Mouse (Mus musculus) embryonic facial prominence, embryonic 14.5 days (tissue): ENCODE data around the gene Ip6k3. TPM values are rescaled to one million over a fixed set of nuclear protein-coding genes. Genes with fewer than 3 reads are reported as not detected.

Experiments
- ATAC-seq: fragments of 200-750 bp; cut with Nextera tagmentation; 2 replicates; pipeline ENCODE4 v1.8.0; 2017; ENCODE audit warnings: low read depth, moderate number of reproducible peaks, moderate TSS enrichment
- DNase-seq: peaks from one replicate; pipeline ENCODE4 v3.0.0-alpha.2; 2015; ENCODE audit warnings: low spot score
- H3K27ac ChIP-seq: fragments of 300-500 bp; sonication (generic); replicated peaks from 2 replicates; pipeline ENCODE4 v1.5.1; 2014; ENCODE audit warnings: low read depth, mild to moderate bottlenecking, low read length, moderate library complexity
- H3K27me3 ChIP-seq: fragments of 300-500 bp; sonication (generic); replicated peaks from 2 replicates; pipeline ENCODE4 v1.6.1; 2014; ENCODE audit warnings: low read length; ENCODE audit not compliant: control insufficient read depth, insufficient read depth
- H3K36me3 ChIP-seq: fragments of 300-500 bp; sonication (generic); 2 replicates; pipeline ENCODE4 v1.6.1; 2014; ENCODE audit warnings: low read length, mixed read lengths; ENCODE audit not compliant: control insufficient read depth, insufficient read depth
- H3K4me1 ChIP-seq: fragments of 300-500 bp; sonication (generic); 2 replicates; pipeline ENCODE4 v1.6.1; 2014; ENCODE audit warnings: antibody characterized with exemption, low read length; ENCODE audit not compliant: control insufficient read depth, insufficient read depth
- H3K4me2 ChIP-seq: fragments of 300-500 bp; sonication (generic); 2 replicates; pipeline ENCODE4 v1.6.1; 2014; ENCODE audit warnings: low read depth, mild to moderate bottlenecking, low read length, moderate library complexity, mixed read lengths
- H3K4me3 ChIP-seq: fragments of 300-500 bp; sonication (generic); 2 replicates; pipeline ENCODE4 v1.5.1; 2014; ENCODE audit warnings: low read depth, mild to moderate bottlenecking, low read length
- H3K9ac ChIP-seq: fragments of 300-500 bp; sonication (generic); 2 replicates; pipeline ENCODE4 v1.6.1; 2014; ENCODE audit warnings: low read depth, mild to moderate bottlenecking, low read length, moderate library complexity, mixed read lengths
- H3K9me3 ChIP-seq: fragments of 300-500 bp; sonication (generic); 2 replicates; pipeline ENCODE4 v1.6.1; 2016; ENCODE audit warnings: low read length; ENCODE audit not compliant: control insufficient read depth
- WGBS: fragments of 180-500 bp; shearing (Covaris S2); extraction: QIAGEN DNeasy Blood & Tissue Kit; methylation state at CpG from one replicate; pipeline ENCODE4 v1.1.7; 2014; 5-methylcytosine and 5-hydroxymethylcytosine counted together
- polyA plus RNA-seq: library from polyadenylated mRNA; unstranded; fragments of >200 nt; fragmentation: Nextera tagmentation; extraction: Ambion mirVana; gene quantifications from 2 replicates; pipeline ENCODE4 v1.2.1, GENCODE M21; 2014

Ip6k3 gene
- polyA plus RNA-seq, 1 experiment from 2014 or later, result 1.1 TPM

DNA sequence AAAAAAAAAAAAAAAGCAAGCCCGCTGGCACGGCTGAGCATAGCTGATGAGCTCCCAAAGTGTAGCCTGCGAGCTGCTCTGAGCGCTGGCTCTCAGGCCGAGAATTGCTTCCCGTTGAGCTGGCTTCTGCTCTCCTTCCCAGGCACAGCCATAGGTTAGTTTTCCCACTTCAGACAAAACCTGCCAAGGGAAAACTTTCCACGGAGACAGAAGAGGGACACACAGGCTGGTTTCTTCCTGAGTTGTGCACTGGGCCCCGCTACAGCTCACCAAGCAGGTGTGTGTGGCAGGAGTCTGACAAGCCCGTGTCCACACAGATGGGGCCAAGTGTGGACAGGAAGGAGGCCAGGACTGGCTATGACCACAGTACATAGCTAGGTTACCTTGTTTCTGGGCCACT, 21.3 kb upstream of the Ip6k3 start:
- Histone ChIP-seq H3K4me3 (no peak overlapping the region), H3K9ac (no peak overlapping the region), H3K9me3 (no peaks in the 10 kb centered on the region), H3K4me2 (no peak overlapping the region), H3K36me3 (peaks cover 46% of the 10 kb centered on the region), H3K4me1 (no peaks in the 10 kb centered on the region), H3K27me3 (no peaks in the 10 kb centered on the region), H3K27ac (no peak overlapping the region)
- ATAC-seq (no peak), DNase-seq (no peak)
- WGBS, result 79% methylated on average over 9 of the region's 9 CpGs

DNA sequence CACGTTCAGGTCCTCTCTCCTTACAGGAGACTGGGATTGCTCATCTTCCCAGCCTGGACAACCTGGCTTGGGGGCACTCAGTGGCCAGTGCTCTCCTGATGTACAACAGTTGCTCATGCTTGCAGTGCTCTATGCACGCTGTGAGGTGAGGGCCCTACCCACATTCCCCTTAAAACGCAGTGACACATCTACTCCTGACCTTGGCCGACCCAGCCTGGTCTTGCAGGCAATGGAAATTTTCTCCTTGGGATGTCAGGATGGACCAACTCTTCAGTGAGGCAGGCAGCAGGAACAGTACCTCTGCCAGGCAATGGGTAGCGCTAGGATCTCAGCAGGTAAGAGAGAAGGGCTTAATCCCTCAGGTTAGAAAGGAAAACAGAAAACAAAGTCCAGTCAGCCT, 19.5 kb upstream of the Ip6k3 start:
- H3K4me1 ChIP-seq, result no peaks in the 10 kb centered on the region
- ATAC-seq (no peak), DNase-seq (no peak)
- 51% methylated on average over 5 of the region's 5 CpGs for WGBS
- peaks cover 28% of the 10 kb centered on the region for H3K36me3 ChIP-seq
- no peak overlapping the region for H3K9ac ChIP-seq
- H3K4me2 ChIP-seq, result no peak overlapping the region
- H3K4me3 ChIP-seq, result no peak overlapping the region
- no peaks in the 10 kb centered on the region for H3K27me3 ChIP-seq
- no peak overlapping the region for H3K27ac ChIP-seq
- H3K9me3 ChIP-seq, result no peaks in the 10 kb centered on the region

DNA sequence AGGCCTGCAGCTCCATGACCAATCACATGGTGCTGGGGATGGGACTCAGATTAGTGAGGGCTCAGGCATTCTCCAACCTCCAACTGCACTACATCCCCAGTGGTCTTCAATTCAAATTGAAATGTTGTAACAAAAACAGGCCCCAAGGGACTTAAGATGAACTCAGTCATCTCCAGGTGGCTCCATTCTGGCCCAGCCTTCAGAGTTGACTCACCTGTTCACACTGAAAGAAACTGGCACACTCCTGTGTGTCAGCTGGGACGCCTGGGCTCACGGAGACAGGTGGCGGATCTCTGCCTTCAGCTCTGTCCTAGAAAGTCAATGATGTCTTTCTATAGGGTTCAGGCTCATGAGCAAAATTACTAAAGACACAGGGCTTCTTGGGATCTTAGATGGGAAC, 18.5 kb upstream of the Ip6k3 start:
- Histone ChIP-seq H3K27me3 (no peaks in the 10 kb centered on the region), H3K4me1 (no peaks in the 10 kb centered on the region), H3K27ac (no peak overlapping the region), H3K4me3 (no peak overlapping the region), H3K9ac (no peak overlapping the region), H3K9me3 (no peaks in the 10 kb centered on the region), H3K4me2 (no peak overlapping the region), H3K36me3 (peaks cover 18% of the 10 kb centered on the region)
- DNase-seq (no peak), ATAC-seq (no peak)
- WGBS, result 90% methylated on average over 3 of the region's 3 CpGs

DNA sequence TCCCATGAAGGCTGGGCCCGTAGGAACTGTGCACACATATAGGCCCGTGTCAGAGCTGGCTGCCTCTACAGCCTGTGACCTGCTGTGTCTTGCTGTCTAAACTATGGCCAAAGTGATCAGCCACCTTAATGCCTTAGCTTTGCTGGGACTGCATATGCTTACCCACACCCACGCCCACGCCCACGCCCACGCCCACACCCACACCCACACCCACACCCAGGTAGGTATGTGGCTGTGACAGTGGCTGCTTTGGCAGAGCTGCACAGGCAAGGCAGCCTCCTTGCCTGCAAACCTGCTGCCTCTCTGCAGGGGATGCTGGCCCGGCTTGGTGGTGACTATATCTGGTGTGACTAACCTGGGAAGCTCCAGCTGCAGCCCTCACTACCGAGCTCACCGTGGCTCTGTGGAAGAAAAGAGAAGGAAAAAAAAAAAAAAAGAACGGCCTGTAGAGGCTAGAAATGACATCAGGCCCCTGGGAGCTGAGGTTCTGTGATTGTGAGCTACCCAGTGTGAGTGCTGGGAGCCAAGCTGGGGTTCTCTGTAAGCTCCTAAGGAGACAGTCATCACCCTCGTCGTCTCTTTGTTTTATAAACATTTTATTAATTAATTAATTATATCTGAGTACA, 16.2 kb upstream of the Ip6k3 start:
- H3K9me3 ChIP-seq, result no peaks in the 10 kb centered on the region
- no peak overlapping the region for H3K4me2 ChIP-seq
- no peak overlapping the region for H3K27ac ChIP-seq
- whole genome bisulfite sequencing, result 86% methylated on average over 12 of the region's 12 CpGs
- H3K27me3 ChIP-seq, result no peaks in the 10 kb centered on the region
- no peak for ATAC-seq
- H3K4me3 ChIP-seq, result no peak overlapping the region
- no peak overlapping the region for H3K9ac ChIP-seq
- no peaks in the 10 kb centered on the region for H3K36me3 ChIP-seq
- peaks cover 5% of the 10 kb centered on the region; the same call in 1 of the 2 replicates for H3K4me1 ChIP-seq
- DNase-seq, result no peak

DNA sequence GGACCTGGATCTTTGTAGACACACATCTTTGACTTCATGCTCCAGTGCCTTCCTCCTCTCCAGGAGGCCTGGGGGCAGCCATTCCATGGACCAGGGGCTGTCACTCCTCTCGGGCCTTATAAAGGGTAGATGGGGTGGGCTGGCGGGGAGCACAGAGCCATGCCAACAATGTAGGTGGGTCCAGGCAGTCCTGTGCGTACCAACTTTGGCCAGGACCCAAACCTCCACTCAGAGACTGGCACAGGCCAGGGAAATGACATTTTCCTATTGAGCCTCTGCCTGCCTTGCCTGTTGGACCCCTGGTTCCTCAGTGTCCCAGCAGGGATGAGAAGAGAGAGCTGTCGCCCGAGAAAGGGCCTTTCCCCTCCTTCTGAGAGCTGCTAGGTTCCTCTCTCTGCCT, 14.8 kb upstream of the Ip6k3 start:
- 78% methylated on average over 5 of the region's 5 CpGs for WGBS
- H3K27me3 ChIP-seq, result no peaks in the 10 kb centered on the region
- no peaks in the 10 kb centered on the region for H3K36me3 ChIP-seq
- H3K4me1 ChIP-seq, result peaks cover 5% of the 10 kb centered on the region; the same call in 1 of the 2 replicates
- H3K27ac ChIP-seq, result no peak overlapping the region
- no peaks in the 10 kb centered on the region for H3K9me3 ChIP-seq
- H3K9ac ChIP-seq, result no peak overlapping the region
- DNase-seq (no peak), ATAC-seq (no peak)
- no peak overlapping the region for H3K4me3 ChIP-seq
- no peak overlapping the region for H3K4me2 ChIP-seq

DNA sequence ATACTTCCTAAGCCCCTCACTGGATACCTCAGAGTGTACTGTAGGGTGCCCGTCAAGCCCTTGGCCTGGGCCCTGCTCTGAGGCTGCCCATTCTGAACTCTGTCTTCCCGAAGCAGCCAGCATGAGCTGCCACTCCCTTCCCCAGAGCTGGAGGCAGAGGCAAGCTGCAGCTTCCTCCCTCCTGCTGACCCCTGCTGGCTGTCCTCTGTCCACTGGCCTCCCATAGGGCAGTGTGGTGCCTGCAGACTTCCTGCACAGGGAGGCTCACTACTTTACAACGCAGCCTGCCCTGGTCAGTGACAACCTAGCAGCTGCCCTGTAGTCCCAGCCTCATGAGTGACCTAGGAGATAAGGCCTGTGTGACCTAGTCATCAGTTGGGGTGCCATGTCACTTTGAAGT, 14.1 kb upstream of the Ip6k3 start:
- H3K9me3 ChIP-seq, result no peaks in the 10 kb centered on the region
- ATAC-seq (0 out of 2 replicates have a peak, but pooled peaks have one; percentile 31), DNase-seq (no peak)
- no peak overlapping the region for H3K27ac ChIP-seq
- peaks cover 5% of the 10 kb centered on the region; the same call in 1 of the 2 replicates for H3K4me1 ChIP-seq
- H3K36me3 ChIP-seq, result no peaks in the 10 kb centered on the region
- no peaks in the 10 kb centered on the region for H3K27me3 ChIP-seq
- H3K9ac ChIP-seq, result no peak overlapping the region
- H3K4me3 ChIP-seq, result no peak overlapping the region
- H3K4me2 ChIP-seq, result no peak overlapping the region
- 31% methylated on average over 3 of the region's 3 CpGs for WGBS

DNA sequence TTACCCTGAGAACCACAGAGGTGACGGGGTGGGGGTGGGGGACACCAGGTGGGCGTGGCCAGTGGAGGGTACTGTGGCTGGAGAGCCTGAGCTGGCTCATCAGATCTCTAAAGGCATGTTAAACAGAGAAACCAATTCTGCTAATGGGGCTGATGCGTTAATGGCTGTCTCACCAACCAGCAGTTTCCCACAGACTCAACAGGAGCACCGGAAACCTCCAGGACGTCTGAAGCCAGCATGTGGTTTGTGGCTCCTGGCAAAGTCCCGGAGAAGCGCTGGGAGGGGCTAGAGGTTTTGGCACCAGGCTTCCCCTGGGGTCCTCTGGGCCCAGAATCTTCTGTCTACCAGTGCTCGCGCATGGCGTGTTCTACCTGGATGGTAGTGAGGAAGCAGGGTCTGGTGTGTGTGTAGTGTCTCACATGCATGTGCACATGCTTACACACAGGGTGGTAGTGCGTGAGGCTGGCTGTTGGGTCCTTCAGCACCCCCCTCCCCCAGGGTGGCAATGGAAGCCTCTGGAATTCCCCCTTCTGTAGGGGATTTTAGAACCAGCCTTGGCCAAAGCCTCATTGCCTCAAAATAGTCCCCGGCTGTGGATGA, 12.2 kb upstream of the Ip6k3 start:
- DNase-seq, result peak; percentile 68
- 49% methylated on average over 12 of the region's 12 CpGs for WGBS
- H3K4me3 ChIP-seq, result no peak overlapping the region

DNA sequence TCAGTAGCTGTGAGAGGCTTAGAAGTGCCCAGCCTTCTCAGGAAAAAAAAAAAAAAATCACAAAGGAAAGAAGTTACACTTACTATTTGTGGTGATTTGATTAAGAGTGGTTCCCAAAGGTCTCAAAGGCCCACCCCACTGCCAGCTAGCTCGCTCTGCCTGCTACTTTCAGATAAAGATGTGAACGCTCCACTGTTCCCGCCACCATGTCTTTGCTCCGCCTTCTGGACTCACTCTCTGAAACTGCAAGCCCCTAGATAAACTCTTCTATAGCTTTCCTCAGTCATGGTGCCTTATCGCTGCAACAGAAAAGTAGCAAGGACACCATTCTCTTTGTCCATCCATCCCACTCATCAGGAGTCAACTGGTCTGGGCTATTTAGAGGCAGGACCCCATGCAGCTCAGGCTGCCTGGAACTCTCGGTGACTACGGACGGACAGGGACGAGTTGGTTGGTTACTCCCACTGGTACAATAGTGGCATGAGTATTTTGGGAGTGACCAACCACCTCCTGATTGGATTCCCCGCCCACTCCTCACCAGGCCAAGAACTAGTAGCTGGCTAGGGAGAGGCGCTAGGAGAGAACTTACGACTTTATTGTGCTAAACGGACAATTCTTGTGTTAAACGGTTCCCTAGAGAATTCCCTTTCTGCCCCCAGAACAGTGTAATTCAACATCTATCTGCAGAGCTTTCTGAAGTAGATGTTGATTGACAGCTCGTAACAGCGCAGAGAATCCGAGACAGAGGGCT, 11.0 kb upstream of the Ip6k3 start:
- no peak overlapping the region for H3K27ac ChIP-seq
- H3K4me2 ChIP-seq, result no peak overlapping the region
- DNase-seq (no peak), ATAC-seq (no peak)
- WGBS, result 88% methylated on average over 17 of the region's 17 CpGs
- H3K4me3 ChIP-seq, result no peak overlapping the region
- H3K9me3 ChIP-seq, result no peaks in the 10 kb centered on the region
- no peak overlapping the region for H3K9ac ChIP-seq
- no peaks in the 10 kb centered on the region for H3K27me3 ChIP-seq
- no peaks in the 10 kb centered on the region for H3K36me3 ChIP-seq
- H3K4me1 ChIP-seq, result peaks cover 14% of the 10 kb centered on the region

More for the DNA sequence above, 12.2 kb upstream of the Ip6k3 start:
- Histone ChIP-seq H3K4me1 (peaks cover 14% of the 10 kb centered on the region), H3K9ac (no peak overlapping the region), H3K27me3 (no peaks in the 10 kb centered on the region), H3K27ac (no peak overlapping the region), H3K36me3 (no peaks in the 10 kb centered on the region), H3K9me3 (no peaks in the 10 kb centered on the region), H3K4me2 (no peak overlapping the region)
- ATAC-seq, result no peak
